Mouse (Mus musculus): ENCODE measurements around the gene Olfr768. TPM values are rescaled to one million over a fixed set of nuclear protein-coding genes. Genes with fewer than 3 reads are reported as not detected.
"Not testable (repeated sequence)": the region's sequence is repeated elsewhere in the genome, so short reads cannot be mapped to it uniquely, and the experiment has no call there.

Gene Olfr768
- total RNA-seq (2017) = not detected in 3 replicates

GRCm38 (mm10) chr10:129099275-129099674, at the start of gene Olfr768:
Gene Olfr768, minus strand, starts transcription at chr10:129099375.
- ATAC-seq (replicated peaks; ENCODE audit: insufficient number of reproducible peaks, low FRiP score, low TSS enrichment, poor library complexity, severe bottlenecking) = no peak

DNA sequence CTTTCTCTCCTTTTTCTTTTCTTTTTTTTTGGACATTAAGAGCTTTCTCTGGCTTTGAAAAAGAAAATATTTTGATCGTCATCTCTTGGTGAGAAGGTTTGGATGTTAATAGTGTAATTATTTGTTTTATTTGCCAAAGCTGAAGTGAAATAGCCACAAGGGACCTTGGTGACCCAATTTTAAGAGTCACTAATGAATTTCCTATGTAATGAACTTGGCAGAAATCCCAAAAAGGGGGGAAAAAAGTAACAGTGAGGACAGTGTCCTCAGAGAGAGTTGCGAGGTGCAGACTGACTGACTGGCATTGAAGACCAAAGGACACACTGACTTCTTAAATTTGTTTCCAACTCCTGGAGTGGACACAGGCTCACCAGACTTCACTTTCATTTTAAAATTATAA, 39.7 kb upstream of the Olfr768 start, which contains the start of gene Olfr770:
Gene Olfr770 (minus strand): TSS at position 101 of the 400 bp plus-strand sequence.
- ATAC-seq (replicated peaks; ENCODE audit: insufficient number of reproducible peaks, low FRiP score, low TSS enrichment, poor library complexity, severe bottlenecking) = no peak

GRCm38 (mm10) chr10:129117761-129118160, 18.6 kb upstream of the Olfr768 start, which contains the start of gene Olfr769:
Gene Olfr769, minus strand, starts transcription at chr10:129117861.
- ATAC-seq (replicated peaks; ENCODE audit: insufficient number of reproducible peaks, low FRiP score, low TSS enrichment, poor library complexity, severe bottlenecking) = no peak

GRCm38 (mm10) chr10:129115146-129115545, 16.0 kb upstream of the Olfr768 start:
- ATAC-seq (replicated peaks; ENCODE audit: insufficient number of reproducible peaks, low FRiP score, low TSS enrichment, poor library complexity, severe bottlenecking) = no peak

DNA sequence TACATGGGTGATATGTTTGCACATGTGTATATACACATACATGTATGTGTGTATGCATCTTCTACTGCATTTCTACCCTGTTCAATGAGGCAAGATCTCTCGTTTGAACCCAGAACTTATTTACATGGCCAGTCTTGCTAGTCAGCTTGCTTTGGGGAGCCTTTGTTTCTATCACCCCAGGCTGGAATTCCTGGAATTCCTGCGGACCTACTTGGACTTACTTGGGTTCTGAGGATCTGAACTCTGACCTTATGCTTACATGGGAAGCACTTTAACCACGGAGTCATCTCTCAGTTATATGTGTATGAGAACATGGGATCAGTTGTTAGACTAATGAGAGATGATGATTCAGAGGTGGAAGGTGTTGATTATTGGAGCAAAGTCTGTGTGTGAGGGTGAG, 2.1 kb upstream of the Olfr768 start:
- no peak for ATAC-seq (replicated peaks; ENCODE audit: insufficient number of reproducible peaks, low FRiP score, low TSS enrichment, poor library complexity, severe bottlenecking)

GRCm38 (mm10) chr10:129082810-129083209, 16.4 kb downstream of the Olfr768 start, which contains the start of gene Olfr767:
Gene Olfr767, minus strand, starts transcription at chr10:129082910.
- not testable (repeated sequence) for ATAC-seq (replicated peaks; ENCODE audit: insufficient number of reproducible peaks, low FRiP score, low TSS enrichment, poor library complexity, severe bottlenecking)

DNA sequence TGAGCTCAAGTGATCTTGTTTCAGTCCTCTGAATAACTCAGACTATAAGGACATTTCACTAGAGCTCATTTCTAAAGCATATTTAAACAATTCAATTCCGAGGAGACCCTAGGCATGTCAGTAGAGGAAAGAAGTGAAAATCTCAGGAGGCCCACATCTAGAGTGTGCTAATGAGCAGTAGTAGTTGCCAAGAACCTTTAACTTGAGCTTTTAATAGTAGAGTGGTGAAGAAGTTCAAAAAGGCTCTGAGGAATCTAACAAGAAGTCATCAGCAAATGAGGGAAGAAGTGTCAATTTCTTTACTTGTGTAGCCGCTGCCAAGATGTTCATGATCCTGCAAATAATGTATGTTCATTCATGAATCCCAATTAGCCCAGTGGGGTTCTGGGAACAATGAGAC, 30.3 kb downstream of the Olfr768 start, which contains the start of gene Olfr766-ps1:
Gene Olfr766-ps1 (minus strand): TSS at position 101 of the 400 bp plus-strand sequence.
- no peak for ATAC-seq (replicated peaks; ENCODE audit: insufficient number of reproducible peaks, low FRiP score, low TSS enrichment, poor library complexity, severe bottlenecking)

GRCm38 (mm10) chr10:129049898-129050297, 49.3 kb downstream of the Olfr768 start, which contains the start of gene Olfr765:
Gene Olfr765, minus strand, starts transcription at chr10:129049998.
- ATAC-seq (replicated peaks; ENCODE audit: insufficient number of reproducible peaks, low FRiP score, low TSS enrichment, poor library complexity, severe bottlenecking) = not testable (repeated sequence)

Other genes starting within 250 kb of the Olfr768 start
- gene Gdf11, start 207.7 kb downstream of the Olfr768 start, total RNA-seq (2017) = 0.57 to 3.8 TPM (median 1.8 TPM) in 3 replicates
- gene Cd63, start 198.4 kb downstream of the Olfr768 start, total RNA-seq (2017) = 12.1 to 26.5 TPM (median 22.9 TPM) in 3 replicates
- 1.5 to 7.6 TPM in 2 of 3 replicates, not detected in the other for gene Rdh5, start 176.5 kb downstream of the Olfr768 start, total RNA-seq (2017)
- gene Bloc1s1, start 175.3 kb downstream of the Olfr768 start, total RNA-seq (2017) = 110 to 127 TPM (median 111 TPM) in 3 replicates
- gene Itga7, start 165.6 kb downstream of the Olfr768 start, total RNA-seq (2017) = 0.19 to 0.53 TPM in 2 of 3 replicates, not detected in the other
- not detected in 3 replicates for gene Mettl7b, start 138.4 kb downstream of the Olfr768 start, total RNA-seq (2017)
- not detected in 3 replicates for gene Olfr9, start 109.9 kb downstream of the Olfr768 start, total RNA-seq (2017)
- gene Olfr763, start 88.6 kb downstream of the Olfr768 start, total RNA-seq (2017) = not detected in 3 replicates
- gene Olfr764-ps1, start 59.5 kb downstream of the Olfr768 start, total RNA-seq (2017) = not detected in 3 replicates
- gene Olfr765, start 49.4 kb downstream of the Olfr768 start, total RNA-seq (2017) = not detected in 3 replicates
- not detected in 3 replicates for gene Olfr766-ps1, start 30.4 kb downstream of the Olfr768 start, total RNA-seq (2017)
- gene Olfr767, start 16.5 kb downstream of the Olfr768 start, total RNA-seq (2017) = not detected in 3 replicates
- gene Olfr769, start 18.5 kb upstream of the Olfr768 start, total RNA-seq (2017) = not detected in 3 replicates
- gene Olfr770, start 39.6 kb upstream of the Olfr768 start, total RNA-seq (2017) = not detected in 3 replicates
- not detected in 3 replicates for gene Olfr771, start 65.4 kb upstream of the Olfr768 start, total RNA-seq (2017)
- not detected in 3 replicates for gene Olfr772, start 78.5 kb upstream of the Olfr768 start, total RNA-seq (2017)
- not detected in 3 replicates for gene Olfr773, start 88.0 kb upstream of the Olfr768 start, total RNA-seq (2017)
- gene Olfr774, start 136.8 kb upstream of the Olfr768 start, total RNA-seq (2017) = not detected in 3 replicates
- not detected in 3 replicates for gene Olfr775, start 149.0 kb upstream of the Olfr768 start, total RNA-seq (2017)
- gene Olfr776, start 159.8 kb upstream of the Olfr768 start, total RNA-seq (2017) = not detected in 3 replicates
- not detected in 3 replicates for gene Olfr777, start 172.1 kb upstream of the Olfr768 start, total RNA-seq (2017)
- not detected in 3 replicates for gene Olfr780, start 218.7 kb upstream of the Olfr768 start, total RNA-seq (2017)
- not detected in 3 replicates for gene Olfr781, start 229.5 kb upstream of the Olfr768 start, total RNA-seq (2017)
- gene Olfr782, start 249.5 kb upstream of the Olfr768 start, total RNA-seq (2017) = not detected in 3 replicates

Measured in monocyte, adult 5-6 weeks (primary cell).